Mouse (Mus musculus) C2C12 (cell line): ENCODE data around the gene Olfr1410.

Source experiments
- CTCF ChIP-seq: IDR thresholded peaks from one replicate; pipeline ENCODE4 v1.5.1; 2011; ENCODE audit not compliant: control insufficient read depth, insufficient read depth, insufficient read length
- FOSL1 ChIP-seq: IDR thresholded peaks from one replicate; pipeline ENCODE4 v1.8.0; 2011; ENCODE audit warnings: mild to moderate bottlenecking, low read length; ENCODE audit not compliant: poor library complexity, insufficient read depth, severe bottlenecking
- MYOD1 ChIP-seq: IDR thresholded peaks from one replicate; pipeline ENCODE4 v1.6.1; 2011; ENCODE audit warnings: low read depth; ENCODE audit not compliant: control insufficient read depth, insufficient read length

GRCm38 (mm10) chr1:92633726-92634125 lies 28.1 kb downstream of the Olfr1410 start:
- TF ChIP-seq CTCF (no peak), MYOD1 (no peak), FOSL1 (no peak)
